Mouse (Mus musculus): ENCODE measurements around the gene Gnpnat1. TPM values are rescaled to one million over a fixed set of nuclear protein-coding genes. Genes with fewer than 3 reads are reported as not detected.

The Gnpnat1 gene
- polyA plus RNA-seq, 1 experiment, result 14.1 TPM

DNA sequence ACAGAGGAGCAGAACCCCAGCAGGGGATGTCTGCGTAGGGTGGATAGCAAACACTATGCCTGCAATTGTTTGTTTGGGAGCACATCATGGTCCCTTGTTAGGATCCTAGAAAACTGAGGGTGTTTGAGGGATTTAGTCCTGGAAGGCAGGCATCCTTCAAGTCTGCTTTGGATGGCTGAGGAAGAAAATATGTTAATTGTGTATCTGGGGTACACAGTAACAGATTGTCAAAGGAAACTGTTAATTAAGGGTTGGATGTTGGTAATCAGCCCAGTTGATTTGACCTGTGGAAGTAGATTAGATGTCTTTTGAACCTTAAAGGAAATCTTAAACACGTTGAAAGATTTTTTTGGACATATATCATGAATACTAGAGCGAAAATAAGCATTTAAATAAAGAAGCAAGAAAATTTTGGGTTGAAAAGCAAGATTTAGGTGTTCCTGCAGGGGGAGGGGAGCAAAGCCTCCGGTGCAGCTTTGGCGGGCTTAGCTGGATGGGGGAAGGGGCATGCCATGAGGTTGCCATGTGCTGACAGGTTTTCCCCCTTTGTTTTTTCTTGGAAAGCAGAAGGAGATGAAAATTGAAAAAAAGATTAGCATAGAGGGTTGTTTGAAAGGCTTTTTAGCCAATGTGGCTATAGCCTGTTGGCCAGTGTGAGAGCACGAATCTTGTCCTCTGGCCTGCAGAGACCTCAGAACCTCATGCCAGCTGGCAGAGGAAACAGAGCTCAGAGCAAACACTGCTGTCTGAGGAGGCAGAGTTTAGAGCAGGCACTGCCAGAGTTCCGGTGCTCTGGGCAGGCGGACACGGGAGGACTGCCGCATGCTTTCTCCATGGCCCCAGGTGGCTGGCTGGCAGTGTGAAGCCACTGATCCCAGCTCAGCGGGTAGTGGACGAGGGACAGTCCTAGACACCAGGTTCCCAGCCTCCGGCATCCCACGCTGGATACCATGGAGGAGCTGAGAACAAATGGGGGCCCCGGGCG is 40.2 kb downstream of the Gnpnat1 start:
- no peak for TF ChIP-seq CTCF (IDR thresholded peaks at IDR 0.05; ENCODE audit: borderline replicate concordance, insufficient read depth, low read depth, low read length)
- no peak for TF ChIP-seq POLR2A (IDR thresholded peaks at IDR 0.05; ENCODE audit: borderline replicate concordance, insufficient read depth, low read length)
- DNase-seq, result peak; percentile 68 to 84
- Histone ChIP-seq H3K27ac (ENCODE audit: insufficient read depth, low read length) (peak overlapping the region; percentile 4; the same call in 1 of the 2 replicates), H3K4me3 (replicated peaks; ENCODE audit: insufficient read depth, low read depth, low read length) (peak overlapping the region; percentile 4), H3K27me3 (ENCODE audit: control insufficient read depth, insufficient read depth, low read length) (no peaks in the 10 kb centered on the region), H3K4me1 (ENCODE audit: control insufficient read depth, insufficient read depth, low read length) (no peaks in the 10 kb centered on the region; the same call in 1 of the 2 replicates)
- 9% methylated on average over 16 of the region's 16 CpGs for WGBS

DNA sequence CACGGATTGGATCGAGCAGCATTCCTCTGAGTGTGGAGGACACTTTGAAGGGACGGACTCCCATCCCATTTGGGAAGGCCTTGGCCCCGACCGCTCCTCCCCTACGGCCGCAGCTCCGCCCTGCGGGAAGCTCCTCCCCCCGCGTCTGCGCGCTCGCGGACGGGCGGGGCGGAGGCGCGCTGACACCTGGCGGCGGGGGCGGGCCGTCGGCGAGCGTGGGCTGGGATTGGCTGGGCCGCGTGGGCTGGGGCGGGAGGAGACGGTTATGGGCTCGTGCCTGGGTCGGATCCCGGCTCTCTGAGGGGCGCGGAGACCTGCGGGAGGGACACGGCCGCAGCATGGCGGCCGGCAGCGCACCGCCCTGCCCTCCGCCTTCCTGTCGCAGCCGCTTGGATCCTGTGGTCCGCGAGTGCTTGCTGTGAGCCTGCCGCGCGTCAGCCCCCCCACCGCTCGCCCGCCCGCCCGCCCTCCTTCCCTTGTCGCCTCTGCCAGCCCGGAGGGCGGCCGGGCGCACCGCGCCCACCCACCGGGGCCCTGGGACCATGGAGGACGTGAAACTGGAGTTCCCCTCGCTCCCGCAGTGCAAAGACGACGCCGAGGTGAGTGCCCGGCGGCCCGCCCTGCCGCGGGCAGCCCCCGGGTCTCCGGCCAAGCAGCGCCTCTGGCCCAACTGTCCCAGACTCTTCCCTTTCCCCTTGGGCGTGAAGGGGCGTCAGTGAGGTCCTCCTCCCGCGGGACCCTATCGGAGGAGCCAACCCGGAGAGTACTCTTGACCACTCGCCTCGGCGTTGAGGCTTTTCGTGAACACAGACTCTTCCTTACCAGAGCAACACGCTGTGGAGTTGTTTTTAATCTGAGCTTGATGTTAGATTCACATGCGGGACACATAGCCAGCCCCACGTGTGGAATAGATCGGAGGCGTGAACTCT is 53.5 kb downstream of the Gnpnat1 start, which contains the start of gene Styx:
Gene Styx, plus strand, starts transcription at position 163 of the 929 bp plus-strand sequence.
- H3K27ac ChIP-seq (ENCODE audit: insufficient read depth, low read length), result no peak within 1 kb of the TSS
- peak within 1 kb of the TSS; percentile 96 for H3K4me3 ChIP-seq (replicated peaks; ENCODE audit: insufficient read depth, low read depth, low read length)
- peaks cover 5% of the 10 kb centered on the region for H3K4me1 ChIP-seq (ENCODE audit: control insufficient read depth, insufficient read depth, low read length)
- DNase-seq, result peak; percentile 96
- WGBS, result 1% methylated on average over 77 of the region's 93 CpGs
- H3K27me3 ChIP-seq (ENCODE audit: control insufficient read depth, insufficient read depth, low read length), result no peaks in the 10 kb centered on the region
- TF ChIP-seq CTCF (IDR thresholded peaks at IDR 0.05; ENCODE audit: borderline replicate concordance, insufficient read depth, low read depth, low read length) (no peak), POLR2A (IDR thresholded peaks at IDR 0.05; ENCODE audit: borderline replicate concordance, insufficient read depth, low read length) (peak; percentile 46; the same call in 1 of the 2 replicates)

DNA sequence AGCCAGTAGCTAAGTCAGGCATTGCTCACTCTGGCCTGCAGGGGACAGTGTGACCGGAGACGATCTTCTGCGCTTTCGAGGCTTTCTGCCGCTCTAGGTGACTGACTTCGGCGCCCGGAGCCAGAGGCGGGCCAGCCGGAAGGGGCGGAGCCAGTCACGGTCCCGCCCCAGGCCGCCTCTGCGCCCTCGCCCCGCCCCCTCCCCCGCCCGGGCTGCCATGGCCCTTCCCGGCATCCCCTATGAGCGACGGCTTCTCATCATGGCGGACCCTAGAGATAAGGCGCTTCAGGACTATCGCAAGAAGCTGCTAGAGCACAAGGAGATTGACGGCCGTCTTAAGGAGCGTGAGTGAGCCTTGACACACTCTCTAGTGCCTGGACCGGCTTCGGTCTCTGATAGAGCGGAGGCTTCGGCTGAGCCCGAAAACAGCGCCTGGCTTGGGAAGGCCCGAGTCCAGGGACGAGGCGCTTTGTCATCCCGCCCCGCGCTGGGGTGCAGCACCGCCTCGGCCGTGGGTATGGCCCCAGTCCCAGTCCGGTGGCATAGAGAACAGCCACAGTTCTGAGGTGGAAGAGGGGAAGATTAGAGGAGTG is 75.0 kb downstream of the Gnpnat1 start, which contains the start of gene Psmc6:
Gene Psmc6, plus strand, starts transcription at position 200 of the 593 bp plus-strand sequence.
- WGBS, result under 1% methylated on average over 44 of the region's 44 CpGs
- peak within 1 kb of the TSS; percentile 60; the same call in 1 of the 2 replicates for H3K27ac ChIP-seq (ENCODE audit: insufficient read depth, low read length)
- TF ChIP-seq CTCF (IDR thresholded peaks at IDR 0.05; ENCODE audit: borderline replicate concordance, insufficient read depth, low read depth, low read length), result peak; percentile 87
- TF ChIP-seq POLR2A (IDR thresholded peaks at IDR 0.05; ENCODE audit: borderline replicate concordance, insufficient read depth, low read length), result peak; percentile 82; the same call in 1 of the 2 replicates
- H3K4me1 ChIP-seq (ENCODE audit: control insufficient read depth, insufficient read depth, low read length), result no peaks in the 10 kb centered on the region
- H3K27me3 ChIP-seq (ENCODE audit: control insufficient read depth, insufficient read depth, low read length), result no peaks in the 10 kb centered on the region
- DNase-seq, result peak; percentile 92 to 94
- H3K4me3 ChIP-seq (replicated peaks; ENCODE audit: insufficient read depth, low read depth, low read length), result peak within 1 kb of the TSS; percentile 96

DNA sequence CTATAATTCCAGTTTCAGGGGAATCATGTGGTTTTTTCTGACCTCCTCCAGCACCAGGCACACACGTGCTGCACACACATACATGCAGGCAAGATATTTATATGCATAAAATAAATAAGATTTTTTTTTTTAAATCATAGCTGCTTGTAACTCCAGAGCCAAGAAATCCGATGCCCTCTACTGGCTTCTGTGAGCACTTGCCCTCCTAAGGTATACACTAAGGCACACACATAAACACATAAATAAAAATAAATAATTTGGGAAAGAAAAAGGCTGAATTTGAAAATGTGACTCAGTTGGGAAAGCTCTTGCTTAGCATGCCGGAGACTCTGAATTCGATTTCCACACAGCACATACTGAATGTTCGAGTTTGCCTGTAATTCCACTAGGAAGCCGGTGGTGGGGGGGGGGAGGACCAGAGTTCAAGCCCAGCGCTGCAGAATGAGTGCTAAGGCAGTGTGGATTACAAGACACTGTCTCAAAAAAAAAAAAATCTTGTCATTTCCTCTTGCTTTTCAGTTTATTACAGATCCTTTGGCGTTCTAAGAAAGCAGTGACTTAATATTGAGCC is 75.6 kb downstream of the Gnpnat1 start:
- DNase-seq, result no peak
- H3K27me3 ChIP-seq (ENCODE audit: control insufficient read depth, insufficient read depth, low read length), result no peaks in the 10 kb centered on the region
- TF ChIP-seq POLR2A (IDR thresholded peaks at IDR 0.05; ENCODE audit: borderline replicate concordance, insufficient read depth, low read length), result no peak
- TF ChIP-seq CTCF (IDR thresholded peaks at IDR 0.05; ENCODE audit: borderline replicate concordance, insufficient read depth, low read depth, low read length), result no peak
- no peaks in the 10 kb centered on the region for H3K4me1 ChIP-seq (ENCODE audit: control insufficient read depth, insufficient read depth, low read length)
- peak overlapping the region; percentile 39 for H3K4me3 ChIP-seq (replicated peaks; ENCODE audit: insufficient read depth, low read depth, low read length)
- WGBS, result 8% methylated on average over 8 of the region's 8 CpGs
- no peak overlapping the region for H3K27ac ChIP-seq (ENCODE audit: insufficient read depth, low read length)

DNA sequence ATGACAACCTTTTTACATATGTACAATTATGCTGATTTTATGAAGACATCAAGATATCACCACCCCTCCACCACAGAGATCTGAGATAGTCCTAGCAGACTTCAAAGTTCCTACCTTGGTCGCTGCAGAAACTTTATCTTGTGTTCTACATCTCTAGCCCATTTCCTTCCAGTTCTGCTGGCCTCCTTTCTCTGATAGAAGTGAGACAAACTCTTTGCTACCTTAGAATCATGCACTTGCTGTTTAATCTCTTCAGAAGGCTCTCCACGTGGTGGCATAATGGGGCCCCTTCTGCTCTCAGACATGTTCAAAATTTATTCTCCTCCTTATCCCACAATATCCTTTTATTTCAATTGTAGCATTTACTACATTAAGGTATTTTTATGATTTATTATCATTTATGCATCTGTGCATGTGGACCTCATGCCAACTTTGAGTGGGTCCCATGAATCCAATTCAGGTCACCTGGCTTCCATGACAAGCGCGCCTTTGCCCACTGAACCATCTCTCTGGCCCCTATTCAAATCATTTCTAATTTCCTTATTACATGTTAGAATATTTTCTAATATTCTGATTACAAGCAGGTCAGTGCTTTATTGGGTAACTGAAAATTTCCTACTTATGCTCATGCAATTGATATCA is 76.5 kb downstream of the Gnpnat1 start:
- Histone ChIP-seq H3K27me3 (ENCODE audit: control insufficient read depth, insufficient read depth, low read length) (no peaks in the 10 kb centered on the region), H3K4me1 (ENCODE audit: control insufficient read depth, insufficient read depth, low read length) (no peaks in the 10 kb centered on the region), H3K4me3 (replicated peaks; ENCODE audit: insufficient read depth, low read depth, low read length) (no peak overlapping the region), H3K27ac (ENCODE audit: insufficient read depth, low read length) (no peak overlapping the region)
- no peak for DNase-seq
- TF ChIP-seq CTCF (IDR thresholded peaks at IDR 0.05; ENCODE audit: borderline replicate concordance, insufficient read depth, low read depth, low read length) (no peak), POLR2A (IDR thresholded peaks at IDR 0.05; ENCODE audit: borderline replicate concordance, insufficient read depth, low read length) (no peak)
- 93% methylated on average over 4 of the region's 4 CpGs for WGBS

Other genes starting within 250 kb of the Gnpnat1 start
- gene Gpr137c, start 185.2 kb downstream of the Gnpnat1 start, polyA plus RNA-seq (2012; rRNA removed), result 38.7 and 43.6 TPM in 2 replicates
- gene Txndc16, start 184.6 kb downstream of the Gnpnat1 start, polyA plus RNA-seq (2012; rRNA removed), result 42.6 and 45.2 TPM in 2 replicates
- 24.9 and 25.8 TPM in 2 replicates for gene Ero1l, start 86.1 kb downstream of the Gnpnat1 start, polyA plus RNA-seq (2012; rRNA removed)
- gene Psmc6, start 75.1 kb downstream of the Gnpnat1 start, polyA plus RNA-seq (2012; rRNA removed), result 115 and 116 TPM in 2 replicates
- 14.7 and 17.2 TPM in 2 replicates for gene Styx, start 53.8 kb downstream of the Gnpnat1 start, polyA plus RNA-seq (2012; rRNA removed)
- 78.8 and 81.0 TPM in 2 replicates for gene Fermt2, start 125.2 kb upstream of the Gnpnat1 start, polyA plus RNA-seq (2012; rRNA removed)